ENCODE assay signal across 15 mouse cellular contexts in the genomic region with DNA sequence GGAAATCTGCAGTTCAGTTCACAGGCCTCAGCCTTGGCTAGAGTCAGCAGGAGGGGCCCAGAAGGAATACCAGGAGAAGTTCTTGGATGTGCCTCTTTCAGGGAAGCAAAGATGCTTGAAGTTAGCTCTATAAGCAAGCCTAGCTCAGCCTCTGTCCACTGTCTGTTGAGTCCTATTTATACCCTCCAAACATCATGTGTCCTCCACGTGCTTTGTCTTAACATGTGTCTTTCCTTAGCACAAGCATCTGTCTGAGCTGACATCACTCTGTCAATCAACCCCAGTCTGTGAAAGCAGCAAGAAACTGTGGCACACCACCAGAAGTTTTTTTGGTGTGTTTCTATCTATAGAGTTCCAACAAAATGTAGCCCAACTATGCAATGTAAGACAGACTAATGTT.
"Had no signal": no experiment of that assay in that cellular context is flagged by ENCODE, and none has a peak within 500 bp of the region (broad histone marks: within the 10 kb centered on the region; RNA-seq: fewer than 3 reads in every experiment).

No protein-coding gene starts in this region.

- H3K4me3 ChIP-seq: neural tube, embryonic 15.5 days; stomach, embryonic 15.5 days had no signal

- H3K36me3 ChIP-seq: neural tube, embryonic 15.5 days; stomach, embryonic 15.5 days had no signal

- H3K27ac ChIP-seq: neural tube, embryonic 15.5 days; stomach, embryonic 15.5 days; stomach, postnatal 0 days had no signal

- H3K27me3 ChIP-seq: neural tube, embryonic 15.5 days; stomach, embryonic 15.5 days had no signal

- H3K9me3 ChIP-seq: neural tube, embryonic 15.5 days; stomach, embryonic 15.5 days had no signal

- H3K9ac ChIP-seq: neural tube, embryonic 15.5 days; stomach, embryonic 15.5 days had no signal

- H3K4me1 ChIP-seq: neural tube, embryonic 15.5 days; stomach, embryonic 15.5 days had no signal

- DNase-seq: retina, postnatal 1 day; right cerebral cortex, adult 18-20 months; right cerebral cortex, postnatal 14 days; right cerebral cortex, postnatal 25 days; right cerebral cortex, postnatal 4 days; spleen, adult 18-20 months; thymus, adult 18-20 months; thymus, adult 2 months; thymus, postnatal 14 days; thymus, postnatal 25 days; thymus, postnatal 36 days; thymus, postnatal 4 days had no signal

- H3K4me2 ChIP-seq: neural tube, embryonic 15.5 days; stomach, embryonic 15.5 days had no signal
